Mouse (Mus musculus) forebrain, embryonic 16.5 days (tissue): ENCODE measurements around the gene Sfxn5. TPM values are rescaled to one million over a fixed set of nuclear protein-coding genes. Genes with fewer than 3 reads are reported as not detected.

ENCODE experiments used
- ATAC-seq: fragments of 200-750 bp; cut with Nextera tagmentation; 2 replicates; pipeline ENCODE4 v1.8.0; 2017; ENCODE audit warnings: mild to moderate bottlenecking, moderate library complexity
- H3K27ac ChIP-seq: fragments of 300-500 bp; sonication (generic); 2 replicates; pipeline ENCODE4 v1.5.1; 2014; ENCODE audit warnings: low read length, control low read depth
- H3K27me3 ChIP-seq: fragments of 300-500 bp; sonication (generic); replicated peaks from 2 replicates; pipeline ENCODE4 v1.6.1; 2014; ENCODE audit warnings: low read length; ENCODE audit not compliant: control insufficient read depth, insufficient read depth
- H3K36me3 ChIP-seq: fragments of 300-500 bp; sonication (generic); 2 replicates; pipeline ENCODE4 v1.6.1; 2014; ENCODE audit not compliant: control insufficient read depth, insufficient read depth
- H3K4me1 ChIP-seq: fragments of 300-500 bp; sonication (generic); replicated peaks from 2 replicates; pipeline ENCODE4 v1.6.1; 2014; ENCODE audit warnings: low read length; ENCODE audit not compliant: control insufficient read depth, insufficient read depth
- H3K4me2 ChIP-seq: fragments of 300-500 bp; sonication (generic); 2 replicates; pipeline ENCODE4 v1.6.1; 2014; ENCODE audit warnings: mild to moderate bottlenecking, low read length, control low read depth
- H3K4me3 ChIP-seq: fragments of 300-500 bp; sonication (generic); replicated peaks from 2 replicates; pipeline ENCODE4 v1.5.1; 2014; ENCODE audit warnings: mild to moderate bottlenecking, low read length, control low read depth
- H3K9ac ChIP-seq: fragments of 300-500 bp; sonication (generic); replicated peaks from 2 replicates; pipeline ENCODE4 v1.6.1; 2014; ENCODE audit warnings: low read depth, low read length, control low read depth
- H3K9me3 ChIP-seq: fragments of 300-500 bp; sonication (generic); 2 replicates; pipeline ENCODE4 v1.6.1; 2016; ENCODE audit warnings: low read length; ENCODE audit not compliant: control insufficient read depth
- WGBS: fragments of 180-500 bp; shearing (Covaris S2); extraction: QIAGEN DNeasy Blood & Tissue Kit; methylation state at CpG from one replicate; pipeline ENCODE4 v1.1.7; 2014; 5-methylcytosine and 5-hydroxymethylcytosine counted together
- polyA plus RNA-seq: library from polyadenylated mRNA; unstranded; fragments of >200 nt; fragmentation: Nextera tagmentation; extraction: Ambion mirVana; gene quantifications from 2 replicates; pipeline ENCODE4 v1.2.1, GENCODE M21; 2015

The Sfxn5 gene
- polyA plus RNA-seq, 1 experiment from 2014 or later, result 27.1 TPM

GRCm38 (mm10) chr6:85341814-85342501 lies 8.7 kb upstream of the Sfxn5 start:
- H3K4me3 ChIP-seq, result no peak overlapping the region
- H3K9ac ChIP-seq, result no peak overlapping the region
- H3K27ac ChIP-seq, result no peak overlapping the region
- H3K9me3 ChIP-seq, result no peaks in the 10 kb centered on the region
- WGBS, result 73% methylated on average over 13 of the region's 13 CpGs
- H3K4me2 ChIP-seq, result no peak overlapping the region
- H3K4me1 ChIP-seq, result no peaks in the 10 kb centered on the region
- no peak for ATAC-seq
- H3K27me3 ChIP-seq, result no peaks in the 10 kb centered on the region
- peaks cover 2% of the 10 kb centered on the region; the same call in 1 of the 2 replicates for H3K36me3 ChIP-seq

- H3K27ac ChIP-seq, result no peak overlapping the region
- WGBS, result 74% methylated on average over 12 of the region's 12 CpGs
- H3K36me3 ChIP-seq, result peaks cover 2% of the 10 kb centered on the region; the same call in 1 of the 2 replicates
- no peaks in the 10 kb centered on the region for H3K9me3 ChIP-seq
- H3K4me2 ChIP-seq, result no peak overlapping the region
- H3K4me1 ChIP-seq, result no peaks in the 10 kb centered on the region
- H3K9ac ChIP-seq, result no peak overlapping the region
- no peak for ATAC-seq
- no peaks in the 10 kb centered on the region for H3K27me3 ChIP-seq
- no peak overlapping the region for H3K4me3 ChIP-seq
Measured at GRCm38 (mm10) chr6:85340184-85340583, 7.0 kb upstream of the Sfxn5 start.

GRCm38 (mm10) chr6:85339273-85339901 lies 6.2 kb upstream of the Sfxn5 start:
- H3K9me3 ChIP-seq, result no peaks in the 10 kb centered on the region
- no peak overlapping the region for H3K4me3 ChIP-seq
- 0 out of 2 replicates have a peak, but pooled peaks have one; percentile 13 for ATAC-seq
- no peak overlapping the region for H3K9ac ChIP-seq
- no peak overlapping the region for H3K4me2 ChIP-seq
- H3K27me3 ChIP-seq, result no peaks in the 10 kb centered on the region
- peaks cover 2% of the 10 kb centered on the region; the same call in 1 of the 2 replicates for H3K36me3 ChIP-seq
- H3K27ac ChIP-seq, result no peak overlapping the region
- WGBS, result 53% methylated on average over 1 of the region's 1 CpGs
- H3K4me1 ChIP-seq, result no peaks in the 10 kb centered on the region

GRCm38 (mm10) chr6:85336944-85337343 lies 3.7 kb upstream of the Sfxn5 start:
- Histone ChIP-seq H3K9me3 (no peaks in the 10 kb centered on the region), H3K4me3 (no peak overlapping the region), H3K4me2 (no peak overlapping the region), H3K9ac (no peak overlapping the region), H3K27me3 (no peaks in the 10 kb centered on the region), H3K27ac (no peak overlapping the region), H3K36me3 (peaks cover 2% of the 10 kb centered on the region; the same call in 1 of the 2 replicates), H3K4me1 (peaks cover 5% of the 10 kb centered on the region)
- ATAC-seq, result no peak
- WGBS, result 83% methylated on average over 9 of the region's 9 CpGs

DNA sequence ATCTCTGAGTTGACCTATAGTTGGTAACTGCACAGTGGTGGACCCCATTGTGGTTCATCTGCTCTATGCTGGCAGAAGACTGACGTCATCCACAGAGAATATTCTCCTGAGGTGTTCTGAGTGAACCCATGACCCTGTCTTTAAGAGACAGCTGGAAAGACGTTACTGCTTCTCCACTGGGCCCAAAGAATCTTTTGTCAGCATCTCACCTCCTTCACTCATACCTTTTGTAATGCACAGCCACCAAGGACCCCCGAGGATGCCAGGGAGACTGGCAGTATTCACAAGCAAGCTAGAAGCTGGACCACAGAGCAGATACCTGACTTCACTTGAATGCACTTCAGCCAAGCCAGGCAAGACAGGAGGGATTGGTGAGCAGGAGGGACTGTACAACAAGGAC lies 2.1 kb upstream of the Sfxn5 start:
- WGBS, result 51% methylated on average over 3 of the region's 3 CpGs
- H3K4me1 ChIP-seq, result peaks cover 12% of the 10 kb centered on the region
- no peaks in the 10 kb centered on the region for H3K27me3 ChIP-seq
- H3K9me3 ChIP-seq, result no peaks in the 10 kb centered on the region
- no peak for ATAC-seq
- H3K4me2 ChIP-seq, result no peak overlapping the region
- no peaks in the 10 kb centered on the region for H3K36me3 ChIP-seq
- H3K4me3 ChIP-seq, result no peak overlapping the region
- H3K27ac ChIP-seq, result no peak overlapping the region
- H3K9ac ChIP-seq, result no peak overlapping the region

- no peaks in the 10 kb centered on the region for H3K36me3 ChIP-seq
- H3K4me3 ChIP-seq, result no peak overlapping the region
- H3K4me1 ChIP-seq, result peaks cover 12% of the 10 kb centered on the region
- H3K27ac ChIP-seq, result no peak overlapping the region
- H3K4me2 ChIP-seq, result no peak overlapping the region
- no peaks in the 10 kb centered on the region for H3K27me3 ChIP-seq
- no peak for ATAC-seq
- WGBS, result 61% methylated on average over 5 of the region's 5 CpGs
- no peak overlapping the region for H3K9ac ChIP-seq
- H3K9me3 ChIP-seq, result no peaks in the 10 kb centered on the region
Measured at GRCm38 (mm10) chr6:85334851-85335250, 1.6 kb upstream of the Sfxn5 start.

- Histone ChIP-seq H3K36me3 (no peaks in the 10 kb centered on the region), H3K27ac (no peak overlapping the region), H3K4me1 (peaks cover 12% of the 10 kb centered on the region), H3K9me3 (no peaks in the 10 kb centered on the region), H3K9ac (no peak overlapping the region), H3K27me3 (no peaks in the 10 kb centered on the region), H3K4me2 (no peak overlapping the region), H3K4me3 (no peak overlapping the region)
- no peak for ATAC-seq
Measured at GRCm38 (mm10) chr6:85334251-85334650, 1.0 kb upstream of the Sfxn5 start.

GRCm38 (mm10) chr6:85333732-85334131 lies 510 bp upstream of the Sfxn5 start:
- WGBS, result 2% methylated on average over 13 of the region's 13 CpGs
- H3K27ac ChIP-seq, result peak overlapping the region; percentile 76
- peak overlapping the region; percentile 64 for H3K9ac ChIP-seq
- peak overlapping the region; percentile 95 for H3K4me2 ChIP-seq
- no peaks in the 10 kb centered on the region for H3K27me3 ChIP-seq
- peaks cover 12% of the 10 kb centered on the region for H3K4me1 ChIP-seq
- peak; percentile 9; the same call in 1 of the 2 replicates for ATAC-seq
- peak overlapping the region; percentile 56 for H3K4me3 ChIP-seq
- no peaks in the 10 kb centered on the region for H3K9me3 ChIP-seq
- no peaks in the 10 kb centered on the region for H3K36me3 ChIP-seq

GRCm38 (mm10) chr6:85332351-85332999 lies 747 bp downstream of the Sfxn5 start:
- Histone ChIP-seq H3K4me3 (peak overlapping the region; percentile 56), H3K9ac (peak overlapping the region; percentile 64), H3K9me3 (no peaks in the 10 kb centered on the region), H3K4me1 (peaks cover 12% of the 10 kb centered on the region), H3K36me3 (no peaks in the 10 kb centered on the region), H3K4me2 (peak overlapping the region; percentile 95), H3K27ac (peak overlapping the region; percentile 36; the same call in 1 of the 2 replicates), H3K27me3 (no peaks in the 10 kb centered on the region)
- peak; percentile 16 for ATAC-seq
- WGBS, result under 1% methylated on average over 41 of the region's 41 CpGs
